Mouse (Mus musculus): ENCODE measurements around the gene Tacc2.

DNA sequence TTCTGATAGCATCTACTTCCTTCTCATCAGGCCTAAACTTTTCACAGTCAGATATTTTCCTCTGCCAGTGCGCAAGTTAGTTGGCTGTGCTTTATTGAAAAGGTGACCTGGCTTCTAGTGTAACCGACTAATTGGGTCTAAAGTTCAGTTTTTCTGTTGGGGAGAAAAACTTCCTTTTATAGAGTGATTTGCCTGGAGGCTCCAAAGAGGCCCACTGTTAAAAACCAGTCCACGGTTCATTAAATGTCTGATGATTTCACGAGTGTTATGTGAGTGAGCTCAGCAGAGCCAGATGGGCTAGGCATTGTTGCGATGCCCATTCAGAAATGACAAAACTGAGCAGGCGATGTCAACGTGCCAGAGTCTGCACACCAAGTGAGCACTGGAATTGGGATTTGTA, 6.8 kb upstream of the Tacc2 start:
- TF ChIP-seq CTCF (IDR thresholded peaks at IDR 0.05; ENCODE audit: low read depth, low read length) (no peak), POLR2A (IDR thresholded peaks at IDR 0.05; ENCODE audit: extremely low read depth, insufficient read depth, low read length) (no peak)

All from liver, adult 2 months (tissue).